Mouse (Mus musculus): Measurements from ENCODE around the gene Tbc1d8.

DNA sequence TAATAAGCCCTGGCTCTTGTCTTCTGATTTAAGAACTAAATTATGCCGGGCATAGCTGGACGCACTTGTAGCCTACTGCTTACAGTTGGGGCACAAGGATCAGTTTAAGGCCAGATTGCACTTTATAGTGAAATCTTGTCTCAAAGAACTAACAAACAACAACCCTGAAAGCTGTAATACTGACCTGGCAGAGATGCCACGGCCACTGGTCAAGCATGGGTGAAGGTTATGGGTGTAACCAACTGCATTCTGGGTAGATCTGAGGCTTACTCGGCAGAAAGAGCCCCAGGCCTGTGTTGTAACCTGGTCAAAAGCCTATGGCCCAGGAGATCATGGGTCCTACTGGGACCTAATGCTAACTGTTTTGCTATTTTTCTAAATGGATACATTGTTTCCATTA, 26.4 kb downstream of the Tbc1d8 start:
- TF ChIP-seq CTCF (IDR thresholded peaks at IDR 0.05; ENCODE audit: low read depth, low read length), result no peak
- TF ChIP-seq POLR2A (IDR thresholded peaks at IDR 0.05; ENCODE audit: extremely low read depth, insufficient read depth, low read length), result no peak

Data from liver, adult 2 months (tissue).